Mouse (Mus musculus): ENCODE measurements around the gene Ripk3. TPM values are rescaled to one million over a fixed set of nuclear protein-coding genes. Genes with fewer than 3 reads are reported as not detected.

Ripk3 gene
- total RNA-seq, 2 experiments from 2014 or later: 0.37 to 0.43 TPM

GRCm38 (mm10) chr14:55795380-55796163 is 6.9 kb upstream of the Ripk3 start:
- DNase-seq (ENCODE audit: low spot score in 2 of 2): no peak

GRCm38 (mm10) chr14:55793946-55794345 is 5.3 kb upstream of the Ripk3 start:
- no peak for DNase-seq (ENCODE audit: low spot score in 2 of 2)

- DNase-seq (ENCODE audit: low spot score in 2 of 2): no peak
Observed at GRCm38 (mm10) chr14:55793461-55793860, 4.8 kb upstream of the Ripk3 start.

- no peak for DNase-seq (ENCODE audit: low spot score in 2 of 2)
Observed at GRCm38 (mm10) chr14:55787731-55788130, 934 bp downstream of the Ripk3 start.

- DNase-seq (ENCODE audit: low spot score in 2 of 2): no peak
Observed at GRCm38 (mm10) chr14:55785195-55785594, 3.5 kb downstream of the Ripk3 start.

- DNase-seq (ENCODE audit: low spot score in 2 of 2): no peak
Observed at GRCm38 (mm10) chr14:55783958-55784235, 4.8 kb downstream of the Ripk3 start, which contains the start of gene Adcy4. Gene Adcy4, minus strand, starts transcription at chr14:55784095.

GRCm38 (mm10) chr14:55783171-55783957 is 5.3 kb downstream of the Ripk3 start:
- no peak for DNase-seq (ENCODE audit: low spot score in 2 of 2)

GRCm38 (mm10) chr14:55782361-55782960 is 6.2 kb downstream of the Ripk3 start:
- DNase-seq (ENCODE audit: low spot score in 2 of 2): no peak

- peak in 1 of 2 experiments; percentile 62 for DNase-seq (ENCODE audit: low spot score in 2 of 2)
Observed at GRCm38 (mm10) chr14:55781310-55781709, 7.4 kb downstream of the Ripk3 start.

GRCm38 (mm10) chr14:55780736-55781135 is 7.9 kb downstream of the Ripk3 start:
- DNase-seq (ENCODE audit: low spot score in 2 of 2): no peak

- DNase-seq (ENCODE audit: low spot score in 2 of 2): no peak
Observed at GRCm38 (mm10) chr14:55779656-55780055, 9.0 kb downstream of the Ripk3 start.

GRCm38 (mm10) chr14:55778686-55779085 is 10.0 kb downstream of the Ripk3 start:
- no peak for DNase-seq (ENCODE audit: low spot score in 2 of 2)

GRCm38 (mm10) chr14:55777806-55778205 is 10.9 kb downstream of the Ripk3 start:
- DNase-seq (ENCODE audit: low spot score in 2 of 2): no peak

GRCm38 (mm10) chr14:55777176-55777575 is 11.5 kb downstream of the Ripk3 start:
- DNase-seq (ENCODE audit: low spot score in 2 of 2): no peak

GRCm38 (mm10) chr14:55776711-55777110 is 12.0 kb downstream of the Ripk3 start:
- DNase-seq (ENCODE audit: low spot score in 2 of 2): no peak

GRCm38 (mm10) chr14:55769087-55769703 is 19.5 kb downstream of the Ripk3 start:
- no peak for DNase-seq (ENCODE audit: low spot score in 2 of 2)

GRCm38 (mm10) chr14:55768555-55768954 is 20.1 kb downstream of the Ripk3 start:
- no peak for DNase-seq (ENCODE audit: low spot score in 2 of 2)

- DNase-seq (ENCODE audit: low spot score in 2 of 2): no peak
Observed at GRCm38 (mm10) chr14:55767519-55768414, 20.9 kb downstream of the Ripk3 start.

GRCm38 (mm10) chr14:55765696-55766095 is 23.0 kb downstream of the Ripk3 start, which contains the start of gene Ltb4r1:
Gene Ltb4r1, plus strand, starts transcription at chr14:55765962.
- no peak for DNase-seq (ENCODE audit: low spot score in 2 of 2)

- no peak for DNase-seq (ENCODE audit: low spot score in 2 of 2)
Observed at GRCm38 (mm10) chr14:55763166-55763565, 25.5 kb downstream of the Ripk3 start.
